Mouse (Mus musculus) heart, embryonic 14.5 days (tissue): ENCODE results near the gene Nfam1. TPM values are rescaled to one million over a fixed set of nuclear protein-coding genes. Genes with fewer than 3 reads are reported as not detected.

ENCODE experiments used
- ATAC-seq: fragments of 200-750 bp; cut with Nextera tagmentation; 2 replicates; pipeline ENCODE4 v1.8.0; 2017; ENCODE audit warnings: low read depth, moderate TSS enrichment; ENCODE audit not compliant: insufficient number of reproducible peaks, insufficient read depth, low FRiP score
- H3K27ac ChIP-seq, 2 experiments: fragments of 200-500 bp in 1 of 2; fragments of 300-500 bp in 1 of 2; sonication (generic) in 1 of 2; replicated peaks in 1 of 2; 2 replicates each; pipeline ENCODE4 v1.5.1; 2012 to 2014; ENCODE audit warnings: low read depth in 2 of 2, low read length in 2 of 2, control low read depth in 1 of 2, mild to moderate bottlenecking in 1 of 2, mixed read lengths in 1 of 2; ENCODE audit not compliant: control insufficient read depth in 1 of 2, insufficient read depth in 1 of 2
- H3K27me3 ChIP-seq: fragments of 300-500 bp; sonication (generic); 2 replicates; pipeline ENCODE4 v1.6.1; 2014; ENCODE audit warnings: mild to moderate bottlenecking, low read length, control low read depth; ENCODE audit not compliant: control insufficient read depth, insufficient read depth
- H3K36me3 ChIP-seq: fragments of 300-500 bp; sonication (generic); 2 replicates; pipeline ENCODE4 v1.6.1; 2014; ENCODE audit warnings: mild to moderate bottlenecking, control low read depth, low read length, mixed read lengths; ENCODE audit not compliant: control insufficient read depth, insufficient read depth
- H3K4me1 ChIP-seq, 2 experiments: fragments of 200-500 bp in 1 of 2; fragments of 300-500 bp in 1 of 2; sonication (generic) in 1 of 2; 2 replicates each; pipeline ENCODE4 v1.6.1; 2012 to 2014; ENCODE audit warnings: low read length in 2 of 2, control low read depth in 1 of 2, mixed read lengths in 1 of 2; ENCODE audit not compliant: control insufficient read depth in 2 of 2, insufficient read depth in 2 of 2
- H3K4me2 ChIP-seq: fragments of 300-500 bp; sonication (generic); 2 replicates; pipeline ENCODE4 v1.6.1; 2014; ENCODE audit warnings: mild to moderate bottlenecking, low read length
- H3K4me3 ChIP-seq, 2 experiments: fragments of 200-500 bp in 1 of 2; fragments of 300-500 bp in 1 of 2; sonication (generic) in 1 of 2; 2 replicates each; pipeline ENCODE4 v1.5.1; 2012 to 2014; ENCODE audit warnings: low read length in 2 of 2, mild to moderate bottlenecking in 2 of 2, control low read depth in 1 of 2, low read depth in 1 of 2, moderate library complexity in 1 of 2; ENCODE audit not compliant: control insufficient read depth in 1 of 2, insufficient read depth in 1 of 2
- H3K9ac ChIP-seq: fragments of 300-500 bp; sonication (generic); 2 replicates; pipeline ENCODE4 v1.6.1; 2014; ENCODE audit warnings: mild to moderate bottlenecking, low read length
- H3K9me3 ChIP-seq: fragments of 300-500 bp; sonication (generic); 2 replicates; pipeline ENCODE4 v1.6.1; 2016; ENCODE audit warnings: low read length, control low read depth; ENCODE audit not compliant: control insufficient read depth
- WGBS: fragments of 180-500 bp; shearing (Covaris S2); extraction: QIAGEN DNeasy Blood & Tissue Kit; methylation state at CpG from one replicate; pipeline ENCODE4 v1.1.7; 2014; 5-methylcytosine and 5-hydroxymethylcytosine counted together
- polyA plus RNA-seq: library from polyadenylated mRNA; unstranded; fragments of >200 nt; fragmentation: Nextera tagmentation; extraction: Ambion mirVana; gene quantifications from 2 replicates; pipeline ENCODE4 v1.2.1, GENCODE M21; 2014

Gene Nfam1
- polyA plus RNA-seq, 1 experiment from 2014 or later = 1.9 TPM

- Histone ChIP-seq H3K27me3 (peaks cover 39% of the 10 kb centered on the region), H3K4me2 (no peak overlapping the region), H3K36me3 (no peaks in the 10 kb centered on the region), H3K27ac (peak overlapping the region in 1 of 2 experiments; percentile 33; a peak in 1 of 4 replicates), H3K4me1 (peaks cover 40 to 66% of the 10 kb centered on the region in 2 experiments), H3K9me3 (no peaks in the 10 kb centered on the region), H3K4me3 (no peak overlapping the region), H3K9ac (0 out of 2 replicates have a peak overlapping the region, but pooled peaks have one; percentile 34)
- no peak for ATAC-seq
- WGBS = 83% methylated on average over 3 of the region's 3 CpGs
Observed at GRCm38 (mm10) chr15:82956310-82956709, 76.8 kb downstream of the Nfam1 start.

- H3K4me1 ChIP-seq = peaks cover 35 to 59% of the 10 kb centered on the region in 2 experiments
- no peak overlapping the region for H3K4me3 ChIP-seq
- no peaks in the 10 kb centered on the region for H3K36me3 ChIP-seq
- no peak for ATAC-seq
- no peaks in the 10 kb centered on the region for H3K9me3 ChIP-seq
- H3K27me3 ChIP-seq = peaks cover 40% of the 10 kb centered on the region
- WGBS = 85% methylated on average over 8 of the region's 8 CpGs
- no peak overlapping the region for H3K4me2 ChIP-seq
- no peak overlapping the region for H3K9ac ChIP-seq
- H3K27ac ChIP-seq = no peak overlapping the region
Observed at GRCm38 (mm10) chr15:82955286-82955685, 77.8 kb downstream of the Nfam1 start.

GRCm38 (mm10) chr15:82954034-82954433, 79.1 kb downstream of the Nfam1 start:
- H3K36me3 ChIP-seq = no peaks in the 10 kb centered on the region
- H3K9me3 ChIP-seq = no peaks in the 10 kb centered on the region
- no peak overlapping the region for H3K27ac ChIP-seq
- 66% methylated on average over 5 of the region's 5 CpGs for WGBS
- 0 out of 2 replicates have a peak overlapping the region, but pooled peaks have one; percentile 16 for H3K9ac ChIP-seq
- H3K27me3 ChIP-seq = peaks cover 40% of the 10 kb centered on the region
- no peak overlapping the region for H3K4me2 ChIP-seq
- peaks cover 31 to 59% of the 10 kb centered on the region in 2 experiments for H3K4me1 ChIP-seq
- no peak for ATAC-seq
- no peak overlapping the region for H3K4me3 ChIP-seq

GRCm38 (mm10) chr15:82953096-82953495, 80.0 kb downstream of the Nfam1 start:
- Histone ChIP-seq H3K9ac (no peak overlapping the region), H3K4me2 (no peak overlapping the region), H3K4me3 (no peak overlapping the region), H3K4me1 (peaks cover 31 to 59% of the 10 kb centered on the region in 2 experiments), H3K36me3 (no peaks in the 10 kb centered on the region), H3K9me3 (no peaks in the 10 kb centered on the region), H3K27ac (no peak overlapping the region), H3K27me3 (peaks cover 40% of the 10 kb centered on the region)
- no peak for ATAC-seq
- 51% methylated on average over 4 of the region's 4 CpGs for WGBS

- Histone ChIP-seq H3K4me2 (peak overlapping the region; percentile 38), H3K4me3 (peak overlapping the region in 1 of 2 experiments; percentile 6; a peak in 1 of 4 replicates)
- WGBS = 9% methylated on average over 20 of the region's 20 CpGs
Observed at GRCm38 (mm10) chr15:82952292-82952705, 80.8 kb downstream of the Nfam1 start.

GRCm38 (mm10) chr15:82950246-82950645, 82.9 kb downstream of the Nfam1 start:
- Histone ChIP-seq H3K4me2 (no peak overlapping the region), H3K27ac (no peak overlapping the region)
- WGBS = 39% methylated on average over 8 of the region's 8 CpGs

More at GRCm38 (mm10) chr15:82952292-82952705, 80.8 kb downstream of the Nfam1 start:
- Histone ChIP-seq H3K27ac (no peak overlapping the region), H3K36me3 (no peaks in the 10 kb centered on the region), H3K4me1 (peaks cover 33 to 57% of the 10 kb centered on the region in 2 experiments), H3K27me3 (peaks cover 40% of the 10 kb centered on the region), H3K9ac (peak overlapping the region; percentile 8; the same call in 1 of the 2 replicates), H3K9me3 (no peaks in the 10 kb centered on the region)
- no peak for ATAC-seq

GRCm38 (mm10) chr15:82947431-82947830, 85.7 kb downstream of the Nfam1 start:
- Histone ChIP-seq H3K36me3 (no peaks in the 10 kb centered on the region), H3K27ac (no peak overlapping the region), H3K4me2 (no peak overlapping the region), H3K9me3 (no peaks in the 10 kb centered on the region), H3K9ac (no peak overlapping the region), H3K4me1 (peaks cover 25 to 34% of the 10 kb centered on the region in 2 experiments), H3K27me3 (peaks cover 41% of the 10 kb centered on the region), H3K4me3 (no peak overlapping the region)
- 54% methylated on average over 5 of the region's 5 CpGs for WGBS
- ATAC-seq = no peak

More at GRCm38 (mm10) chr15:82950246-82950645, 82.9 kb downstream of the Nfam1 start:
- Histone ChIP-seq H3K4me3 (no peak overlapping the region), H3K9me3 (no peaks in the 10 kb centered on the region), H3K4me1 (peaks cover 25 to 45% of the 10 kb centered on the region in 2 experiments), H3K9ac (no peak overlapping the region), H3K36me3 (no peaks in the 10 kb centered on the region), H3K27me3 (peaks cover 48% of the 10 kb centered on the region)
- ATAC-seq = no peak
